Mouse (Mus musculus) kidney, adult 11 months (tissue): ENCODE data around the gene Immp1l.
A peak's percentile ranks its signal among the peaks of the same experiment; 100 is the strongest.

ENCODE experiments used
- DNase-seq: peaks from one replicate; pipeline ENCODE4 v3.0.0; 2022

The Immp1l gene

DNA sequence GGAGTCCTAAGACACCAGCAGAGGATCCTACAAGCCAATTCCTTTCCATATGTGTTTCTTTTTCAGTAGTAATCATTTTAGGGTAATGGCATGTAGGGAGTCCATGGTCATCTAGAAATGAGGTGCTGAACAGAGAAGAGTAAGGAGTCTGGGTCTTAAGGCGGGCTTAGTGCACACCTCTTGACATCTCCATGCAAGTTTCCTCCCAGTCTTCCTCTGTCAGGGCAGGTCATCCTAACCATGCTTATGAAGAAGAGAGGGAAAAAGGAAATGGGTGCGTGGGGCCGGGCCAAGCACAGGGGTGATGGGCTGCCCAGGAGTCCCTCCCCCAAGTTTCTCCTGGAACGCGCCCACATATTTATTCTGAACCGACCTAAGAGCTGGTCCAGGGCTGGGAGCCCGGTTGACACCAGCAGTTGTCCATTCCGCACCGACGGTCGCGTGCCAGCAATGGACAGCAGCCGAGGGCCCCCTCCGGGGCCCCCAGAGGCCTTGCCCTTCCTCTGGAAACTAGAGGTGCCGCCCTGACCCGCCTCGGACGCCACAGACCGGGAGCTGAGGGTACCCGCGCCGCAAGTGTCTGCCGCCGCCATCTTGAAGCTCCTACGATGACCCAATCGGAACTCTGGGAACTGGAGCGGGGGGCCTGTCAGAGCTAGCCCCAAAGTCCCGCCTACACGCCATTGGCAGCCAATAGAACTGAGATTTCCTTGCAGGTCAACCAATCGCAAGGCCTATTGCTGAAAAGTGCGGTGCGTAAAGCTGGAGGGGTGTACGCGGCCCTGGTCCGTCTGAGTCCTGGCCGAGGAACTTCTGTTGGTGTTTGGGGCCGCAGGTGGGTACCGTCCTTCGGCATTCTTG lies at the start of gene Immp1l, which contains the start of gene Elp4:
TSS of gene Immp1l (plus strand) at position 743 of the 861 bp plus-strand sequence.
TSS of gene Elp4 (minus strand) at position 669 of the 861 bp plus-strand sequence.
- peak; percentile 97 for DNase-seq

DNA sequence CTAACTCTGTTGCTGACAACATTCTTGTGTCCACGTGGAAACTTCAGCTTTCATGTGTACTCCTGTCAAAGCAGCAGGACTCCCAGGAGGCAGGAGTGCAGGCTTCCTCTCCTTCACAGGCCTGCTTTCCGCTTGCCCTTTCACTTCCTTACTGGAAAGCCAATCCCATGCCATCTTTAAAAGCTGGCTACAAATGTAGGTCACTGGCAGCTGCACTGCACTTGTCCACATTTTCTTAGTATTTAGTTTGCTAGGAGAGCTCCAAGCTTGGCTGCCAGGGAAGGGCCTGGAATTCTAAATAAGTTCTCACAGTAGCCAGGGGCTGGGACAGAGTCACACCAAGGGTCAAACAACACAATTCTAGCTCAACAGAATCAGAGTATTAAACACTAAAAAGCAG lies 49.7 kb upstream of the Immp1l start:
- peak; percentile 9 for DNase-seq

DNA sequence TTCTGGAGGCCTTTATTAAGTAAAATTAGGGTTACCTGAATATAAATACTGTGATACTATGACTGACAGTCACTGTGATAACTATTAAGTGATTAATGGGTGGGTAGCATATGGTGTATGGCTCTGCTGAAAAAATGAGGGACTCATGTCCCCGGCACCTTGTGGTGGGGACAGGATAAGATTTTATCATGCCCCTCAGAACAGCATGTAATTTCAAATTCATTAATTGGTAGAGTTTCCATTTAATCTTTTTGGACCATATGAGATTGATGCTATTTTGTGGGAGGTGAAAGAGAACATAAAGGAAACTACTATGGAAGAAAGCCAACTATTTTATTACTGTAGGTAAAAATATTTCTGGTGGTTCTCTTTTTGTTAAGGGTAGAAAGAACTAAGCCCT lies 31.0 kb upstream of the Immp1l start:
- DNase-seq, result no peak

DNA sequence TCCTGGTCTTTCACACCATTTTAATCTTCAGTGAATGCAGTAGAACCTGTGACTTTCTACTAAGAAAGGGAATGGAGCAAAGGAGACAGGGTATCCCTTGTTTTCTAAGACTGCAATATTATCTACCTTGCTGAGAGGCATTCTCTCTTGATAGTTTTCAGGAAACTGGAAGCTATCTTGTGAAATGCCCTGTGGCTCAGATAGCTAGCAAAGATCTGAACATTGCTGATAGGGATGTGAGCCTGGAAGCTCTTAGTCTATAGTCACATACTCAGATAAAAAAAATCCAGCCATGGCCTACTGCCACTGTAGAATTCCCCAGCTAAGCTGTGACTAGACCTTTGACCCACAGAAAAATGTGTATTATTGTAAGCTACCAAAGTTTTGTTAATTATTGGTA lies 13.6 kb upstream of the Immp1l start:
- no peak for DNase-seq

- no peak for DNase-seq
These were observed 314 bp downstream of the Immp1l start for GRCm38 (mm10) chr2:105904757-105905146.

DNA sequence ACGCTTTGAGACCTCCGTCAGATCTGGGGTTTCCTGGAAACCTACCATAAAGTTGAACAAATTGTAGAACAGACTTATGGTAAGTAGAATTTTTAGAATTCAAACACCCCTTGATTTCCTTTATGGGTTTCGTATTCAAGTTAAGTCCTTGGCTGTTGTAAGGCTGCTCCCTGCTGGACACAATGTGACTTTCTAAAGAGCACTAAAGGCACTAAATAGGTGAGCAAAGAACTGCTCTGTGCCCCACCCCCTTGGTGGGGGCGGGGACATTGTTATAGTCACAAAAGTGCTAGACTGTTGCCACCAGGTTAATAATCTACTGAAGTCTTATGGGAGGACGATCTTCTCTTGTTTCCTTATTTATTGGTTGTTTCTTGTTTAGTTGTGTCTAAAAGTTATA lies 3.9 kb downstream of the Immp1l start:
- DNase-seq, result peak; percentile 56

- DNase-seq, result peak; percentile 31
These were observed 6.2 kb downstream of the Immp1l start for GRCm38 (mm10) chr2:105910611-105911010.

DNA sequence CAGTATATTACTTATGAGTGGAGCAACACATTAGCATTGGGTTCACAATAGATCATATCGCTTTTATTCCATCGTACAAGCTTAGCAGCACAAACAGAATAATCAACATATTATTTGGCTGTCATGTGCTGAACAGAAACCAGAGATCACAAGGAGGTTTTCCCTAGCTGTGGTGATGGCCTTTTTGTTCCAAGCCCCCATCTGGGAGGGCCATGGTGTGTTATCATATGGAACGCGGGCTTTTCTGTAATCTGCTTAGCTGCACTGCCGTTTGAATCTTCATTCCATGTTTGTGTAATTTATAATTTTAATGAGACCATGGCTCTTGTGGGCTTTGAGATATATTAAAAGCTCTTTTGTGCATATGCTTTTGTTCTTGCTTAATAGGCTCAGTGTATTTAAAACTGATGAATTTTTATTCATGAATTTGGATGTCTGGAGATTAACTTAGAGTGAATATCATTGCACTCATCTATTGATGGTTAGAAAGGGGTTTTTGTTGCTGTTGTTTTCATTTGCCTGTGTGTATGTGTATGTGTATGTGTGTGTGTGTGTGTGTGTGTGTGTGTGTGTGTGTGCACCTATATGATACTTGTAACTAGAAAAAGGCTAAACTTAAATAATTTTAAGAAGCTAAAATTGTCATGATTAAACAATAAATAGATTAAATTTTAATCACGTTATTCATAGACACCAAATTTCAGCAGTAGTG lies 9.4 kb downstream of the Immp1l start:
- no peak for DNase-seq

DNA sequence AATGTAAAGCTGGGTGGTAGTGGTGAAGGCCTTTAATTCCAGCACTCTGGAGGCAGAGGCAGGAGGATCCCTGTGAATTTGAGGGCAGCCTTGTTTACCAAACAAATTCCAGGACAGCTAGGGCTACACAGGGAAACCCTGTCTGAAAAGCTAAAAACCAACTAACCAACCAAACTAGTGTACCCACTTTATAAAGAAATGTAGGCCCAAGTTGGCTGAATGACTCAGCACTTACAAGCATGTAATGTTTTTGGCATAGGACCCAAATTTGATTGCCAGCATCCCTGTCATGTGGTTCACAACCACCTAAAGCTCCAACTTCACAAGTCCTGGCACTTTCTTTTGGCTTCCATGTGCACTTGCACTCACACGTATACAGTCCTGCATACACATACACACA lies 12.2 kb downstream of the Immp1l start:
- DNase-seq, result no peak

DNA sequence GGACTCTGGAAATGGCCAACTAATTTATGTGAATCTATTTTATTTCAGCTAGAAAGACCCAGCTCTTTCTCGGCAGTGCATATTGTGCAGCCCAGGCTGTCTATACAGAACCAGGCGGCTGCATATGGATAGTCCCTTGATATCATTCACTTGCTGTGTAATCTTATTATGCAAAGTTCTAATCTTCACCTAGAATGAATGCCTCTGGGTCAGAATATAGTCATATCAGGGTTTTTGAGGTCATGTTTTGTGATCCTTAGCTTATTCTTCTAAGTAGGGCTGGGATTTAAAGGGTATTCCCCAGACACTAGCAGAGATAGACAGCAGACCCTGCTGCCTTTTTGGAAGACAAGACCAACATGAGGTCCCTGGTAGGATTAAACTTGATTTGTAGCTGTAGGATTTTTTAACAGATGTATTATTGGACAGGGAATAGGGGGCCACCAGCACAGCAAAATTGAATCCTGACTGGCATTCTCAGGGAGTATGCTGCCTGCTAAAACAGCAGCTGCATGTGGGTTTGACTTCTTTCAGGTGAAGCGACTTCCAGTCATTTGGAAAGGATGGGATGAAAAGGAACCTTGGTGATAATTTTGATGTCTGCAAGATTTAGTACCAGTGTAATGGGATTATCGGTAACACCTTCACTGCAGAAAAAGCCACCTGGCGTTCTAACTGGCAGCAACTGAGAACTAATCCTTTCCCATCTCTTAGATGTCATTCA lies 13.3 kb downstream of the Immp1l start:
- DNase-seq, result no peak

- no peak for DNase-seq
These were observed 45.7 kb downstream of the Immp1l start for GRCm38 (mm10) chr2:105950131-105950530.

GRCm38 (mm10) chr2:105951350-105951940 lies 47.0 kb downstream of the Immp1l start:
- DNase-seq, result no peak

DNA sequence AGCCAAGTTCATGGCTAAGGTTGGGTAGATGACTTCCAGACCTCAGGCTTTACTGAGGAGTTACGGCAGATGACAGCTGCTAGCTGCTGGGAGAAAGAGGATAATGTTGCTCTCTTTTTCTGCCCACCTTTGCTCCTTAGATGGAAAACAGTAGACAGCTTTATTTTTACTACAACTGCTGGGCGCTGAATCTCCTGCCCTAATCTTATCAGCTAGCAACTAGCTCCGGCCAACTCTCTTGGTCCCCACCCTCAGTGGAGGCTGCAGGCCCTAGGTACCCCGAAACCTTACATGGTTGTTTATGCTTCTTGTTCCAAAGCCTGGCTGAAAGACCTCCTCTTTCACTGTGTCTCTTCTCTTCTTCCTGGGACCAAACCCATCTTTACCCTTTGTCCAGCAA lies 49.4 kb downstream of the Immp1l start:
- no peak for DNase-seq

DNA sequence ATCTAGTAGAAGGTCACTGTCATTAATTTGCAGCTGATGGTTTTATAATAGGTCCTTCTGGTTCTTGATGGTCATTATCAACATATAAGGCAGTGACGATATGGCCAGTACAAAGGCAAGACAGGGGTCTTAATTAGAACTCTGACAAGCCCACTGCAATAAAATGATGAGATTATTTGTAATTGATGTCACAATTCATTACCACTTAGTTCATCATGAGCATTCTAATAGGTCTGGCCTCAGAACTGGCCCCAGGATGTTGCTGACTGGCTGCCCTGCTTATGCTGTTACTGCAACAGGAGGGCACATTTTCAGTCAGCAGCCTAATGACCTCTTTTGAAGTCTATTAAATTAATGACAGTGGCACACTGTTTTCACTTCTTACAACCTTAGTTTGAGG lies 59.0 kb downstream of the Immp1l start:
- DNase-seq, result no peak

GRCm38 (mm10) chr2:105973941-105974340 lies 69.5 kb downstream of the Immp1l start:
- DNase-seq, result no peak

- DNase-seq, result no peak
These were observed 73.6 kb downstream of the Immp1l start for GRCm38 (mm10) chr2:105978065-105978464.

- DNase-seq, result no peak
These were observed 80.8 kb downstream of the Immp1l start for GRCm38 (mm10) chr2:105985206-105985605.

- DNase-seq, result no peak
These were observed 82.7 kb downstream of the Immp1l start for GRCm38 (mm10) chr2:105987131-105987530.

DNA sequence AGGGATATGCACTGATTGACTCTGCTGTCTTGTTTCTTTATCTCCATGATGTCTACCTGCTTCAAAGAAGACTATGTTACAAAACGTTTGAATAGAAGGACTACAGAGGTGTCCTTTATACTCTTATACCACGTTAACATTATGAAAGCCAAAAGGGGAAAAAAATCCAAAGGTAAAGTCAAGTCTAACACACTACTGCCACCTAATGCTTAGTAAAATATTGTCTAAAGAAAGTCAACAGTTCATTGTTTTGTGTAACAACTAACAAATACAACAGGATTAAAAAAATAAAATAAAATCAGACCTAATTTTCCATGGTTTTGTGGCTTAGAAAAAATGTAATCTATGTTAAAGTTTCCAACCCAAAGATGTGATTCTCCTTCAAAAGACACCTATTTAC lies 83.6 kb downstream of the Immp1l start:
- DNase-seq, result no peak

DNA sequence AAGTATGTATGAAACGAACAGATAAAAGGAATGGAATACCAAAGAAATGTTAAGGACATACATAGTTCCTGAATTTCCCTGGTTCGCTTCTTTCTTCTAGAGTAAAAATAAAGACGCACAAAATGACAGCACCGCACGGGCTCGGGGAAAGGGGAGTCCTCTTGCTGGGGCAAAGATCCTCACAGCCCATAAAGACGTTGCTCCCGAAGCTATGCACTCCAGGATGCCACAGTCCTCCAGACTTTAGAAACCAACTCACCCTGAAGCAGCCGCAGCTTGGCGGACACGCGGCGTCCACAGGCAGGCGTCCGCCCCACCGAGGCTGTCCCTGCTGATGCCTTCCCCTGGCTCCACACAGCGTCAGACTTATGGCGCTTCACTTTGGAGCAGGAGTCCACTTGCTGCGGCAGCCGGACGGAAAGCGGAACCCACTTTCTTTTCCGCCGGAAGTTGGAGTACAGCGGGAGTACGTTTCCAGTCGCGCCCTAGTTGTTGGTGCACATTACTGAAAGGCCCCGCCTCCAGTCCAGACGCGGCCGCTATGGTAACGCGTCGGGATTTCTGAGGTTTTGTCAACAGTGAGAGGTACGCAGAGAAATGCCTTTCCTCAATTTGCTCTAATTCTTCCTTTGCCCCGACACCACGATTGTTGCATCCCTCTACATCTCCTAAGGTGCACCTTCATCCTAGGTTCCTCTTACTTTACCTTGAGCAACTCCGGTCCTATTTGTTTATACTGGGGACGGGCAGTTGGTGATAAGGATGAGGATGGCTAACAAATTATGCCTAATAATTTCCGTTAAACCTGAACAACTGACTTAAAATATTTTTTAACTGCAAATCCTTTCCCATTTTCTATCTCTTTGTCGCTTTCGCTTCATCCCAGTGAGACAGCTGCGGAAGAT lies 98.6 kb downstream of the Immp1l start, which contains the start of gene Dnajc24:
TSS of gene Dnajc24 (minus strand) at position 715 of the 905 bp plus-strand sequence.
- DNase-seq, result peak; percentile 86

GRCm38 (mm10) chr2:106008415-106008814 lies 104.0 kb downstream of the Immp1l start:
- DNase-seq, result no peak
